Mouse (Mus musculus): ENCODE measurements around the gene Chd6. TPM values are rescaled to one million over a fixed set of nuclear protein-coding genes. Genes with fewer than 3 reads are reported as not detected.

The Chd6 gene
- total RNA-seq, 2 experiments from 2014 or later, result 34.6 to 48.6 TPM

DNA sequence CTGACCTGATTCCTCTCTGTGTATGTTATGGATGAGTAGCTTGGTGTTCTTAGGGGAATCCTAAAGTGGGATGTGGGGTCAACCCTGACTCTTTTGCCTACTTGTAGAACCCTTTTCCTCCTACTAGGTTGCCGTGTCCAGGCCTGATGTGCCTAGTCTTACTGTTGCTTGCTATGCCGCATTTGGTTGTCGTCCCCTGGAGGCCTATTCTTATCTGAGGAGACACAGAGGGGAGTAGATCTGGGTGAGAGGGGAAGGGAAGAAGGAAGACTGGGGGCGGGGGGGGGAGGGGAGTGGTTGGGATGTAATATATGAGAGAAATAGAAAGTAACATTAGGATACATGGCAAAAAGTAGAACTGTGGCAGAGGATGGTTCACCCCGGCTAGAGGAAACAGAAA lies 33.3 kb downstream of the Chd6 start:
- no peak for DNase-seq

DNA sequence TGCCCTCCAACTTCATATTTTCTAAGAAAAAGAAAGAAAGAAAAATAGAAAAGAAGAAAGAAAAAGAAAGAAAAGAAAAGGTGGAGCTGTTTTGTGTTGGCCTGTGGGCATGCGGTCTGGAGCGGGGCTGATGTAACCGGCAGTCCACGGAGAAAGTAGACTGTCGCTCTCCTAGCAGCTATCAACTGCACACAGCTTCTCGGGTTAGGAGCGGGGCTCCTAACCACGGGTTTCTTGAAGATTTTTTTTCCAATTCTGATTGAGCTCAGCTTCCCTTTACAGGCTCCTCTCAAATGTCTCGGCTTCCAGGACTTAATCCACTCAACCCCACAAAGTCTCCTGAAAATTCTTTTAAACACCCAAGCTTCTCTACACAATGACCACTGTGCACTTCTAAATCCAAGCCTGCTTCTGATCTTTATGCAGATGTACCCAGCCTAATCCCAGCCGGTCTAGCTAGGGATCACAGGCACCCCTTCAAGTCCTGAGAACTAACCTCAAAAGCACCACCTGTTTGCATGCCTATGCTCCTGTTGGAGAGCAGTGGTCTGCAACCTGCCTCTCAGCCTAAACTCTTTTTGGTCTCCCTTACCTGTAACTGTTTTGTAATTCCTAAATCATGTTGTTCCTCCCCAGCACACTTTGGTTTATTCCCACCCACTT lies 42.6 kb downstream of the Chd6 start:
- no peak for DNase-seq

DNA sequence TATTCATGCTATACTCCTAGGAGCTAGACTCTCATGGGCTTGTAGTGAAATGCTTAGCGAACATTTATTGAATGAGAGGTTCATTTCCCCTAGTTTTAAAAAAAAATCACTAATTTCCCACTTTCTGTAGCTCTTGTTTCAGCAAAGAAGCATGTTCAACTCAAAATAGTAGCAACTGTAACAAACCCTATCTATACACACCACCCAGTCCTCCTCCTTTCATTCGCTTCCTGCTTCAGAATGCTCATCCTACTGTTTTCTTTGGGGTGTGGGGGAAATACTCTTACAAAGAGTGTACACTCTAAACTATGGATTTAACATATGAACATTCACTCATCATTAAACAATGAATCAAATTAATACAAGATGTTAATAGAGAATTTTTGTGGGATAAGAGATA lies 43.3 kb downstream of the Chd6 start:
- DNase-seq, result no peak

DNA sequence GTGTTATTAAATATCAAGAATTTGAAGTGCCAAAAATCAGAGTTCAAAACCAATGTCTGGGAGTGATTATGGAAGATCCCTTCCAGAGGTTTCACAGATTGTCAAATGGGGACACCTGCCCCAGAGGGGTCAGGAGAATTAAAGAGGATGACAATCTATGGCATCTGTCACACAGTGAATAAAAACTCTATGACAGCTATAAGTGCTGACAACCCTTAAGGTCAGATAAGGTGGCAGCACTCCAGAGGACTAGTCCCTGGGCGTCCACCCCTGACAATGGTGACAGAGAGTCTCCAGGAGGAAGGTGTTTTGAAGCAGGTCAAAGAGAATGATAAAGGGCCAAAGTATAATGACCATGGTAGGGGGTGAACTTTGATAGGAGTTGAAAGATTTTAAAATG lies 44.0 kb downstream of the Chd6 start:
- DNase-seq, result no peak

DNA sequence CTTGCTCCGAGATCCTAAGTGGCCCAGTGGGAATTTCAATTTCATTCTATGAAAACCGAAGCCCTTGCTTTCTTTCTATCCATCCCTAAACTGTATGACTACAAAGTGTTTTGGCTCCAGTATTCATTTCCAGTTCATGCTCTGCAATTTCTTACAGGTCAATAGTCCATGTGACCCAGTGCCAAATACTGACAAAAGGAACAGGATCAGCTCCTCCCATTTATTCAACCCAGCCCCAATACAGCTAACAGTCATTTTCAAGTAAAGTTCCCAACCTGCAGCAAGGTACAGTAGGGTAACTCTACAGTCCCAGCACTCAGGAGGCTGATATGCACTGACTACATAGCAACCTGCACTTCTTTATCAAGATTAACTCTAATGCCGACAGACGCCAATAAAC lies 50.0 kb downstream of the Chd6 start:
- no peak for DNase-seq

DNA sequence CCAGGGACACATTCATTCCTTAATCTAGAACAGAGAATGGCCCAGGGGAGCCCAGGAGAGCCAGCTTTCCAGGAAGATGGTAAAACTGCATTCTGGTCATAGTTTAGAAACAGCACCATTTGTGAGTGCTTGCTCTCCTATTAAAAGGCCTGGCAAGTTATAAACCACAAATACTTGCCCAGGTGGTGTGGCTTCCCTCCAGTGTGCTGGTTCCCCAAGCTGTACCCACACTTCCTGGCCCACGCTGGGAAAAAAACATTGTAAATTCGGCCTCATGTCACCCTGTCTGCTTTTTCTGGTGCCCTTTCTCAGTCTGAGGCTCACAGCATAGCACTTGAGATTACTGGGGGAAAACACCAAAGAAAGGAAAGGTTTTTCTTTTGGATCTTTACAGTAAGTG lies 55.1 kb downstream of the Chd6 start:
- no peak for DNase-seq

DNA sequence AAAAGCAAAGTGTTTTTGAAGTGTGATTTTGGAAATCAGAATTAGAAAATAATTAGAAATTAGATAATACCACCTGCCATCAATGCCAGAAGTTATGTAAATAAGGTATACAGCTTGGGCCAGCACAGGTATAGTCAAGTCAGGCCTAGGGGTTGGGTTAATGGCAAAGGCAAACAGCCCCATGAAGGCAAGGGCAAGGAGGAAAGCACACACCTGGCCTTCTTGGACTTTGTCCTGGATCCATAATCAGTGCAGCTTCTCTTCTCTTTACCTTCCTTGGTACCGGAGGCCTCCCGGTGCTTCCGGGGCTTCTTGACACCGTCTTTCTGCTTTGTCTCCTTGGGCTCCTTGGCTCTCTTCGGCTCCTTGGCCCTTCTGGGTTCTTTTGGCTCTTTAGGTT lies 56.7 kb downstream of the Chd6 start:
- DNase-seq, result no peak

DNA sequence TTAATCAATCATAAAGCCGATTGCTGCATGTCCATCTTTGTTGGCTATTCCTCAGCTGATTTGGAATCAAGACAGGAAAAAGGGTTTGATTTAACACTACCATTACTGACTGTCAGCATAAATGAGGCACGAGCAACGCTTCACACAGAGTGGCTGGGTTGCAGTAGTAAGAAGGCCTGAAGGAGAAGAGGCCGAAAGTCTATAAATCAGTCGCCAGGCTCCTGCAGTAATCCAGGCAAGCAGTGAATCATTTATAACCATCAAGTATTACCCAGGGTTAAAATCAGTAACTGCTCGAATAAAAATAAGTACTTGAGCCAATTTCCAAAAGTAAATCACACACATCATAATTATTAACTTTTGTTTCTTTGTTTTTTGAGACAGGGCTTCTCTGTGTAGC lies 59.4 kb downstream of the Chd6 start:
- no peak for DNase-seq

DNA sequence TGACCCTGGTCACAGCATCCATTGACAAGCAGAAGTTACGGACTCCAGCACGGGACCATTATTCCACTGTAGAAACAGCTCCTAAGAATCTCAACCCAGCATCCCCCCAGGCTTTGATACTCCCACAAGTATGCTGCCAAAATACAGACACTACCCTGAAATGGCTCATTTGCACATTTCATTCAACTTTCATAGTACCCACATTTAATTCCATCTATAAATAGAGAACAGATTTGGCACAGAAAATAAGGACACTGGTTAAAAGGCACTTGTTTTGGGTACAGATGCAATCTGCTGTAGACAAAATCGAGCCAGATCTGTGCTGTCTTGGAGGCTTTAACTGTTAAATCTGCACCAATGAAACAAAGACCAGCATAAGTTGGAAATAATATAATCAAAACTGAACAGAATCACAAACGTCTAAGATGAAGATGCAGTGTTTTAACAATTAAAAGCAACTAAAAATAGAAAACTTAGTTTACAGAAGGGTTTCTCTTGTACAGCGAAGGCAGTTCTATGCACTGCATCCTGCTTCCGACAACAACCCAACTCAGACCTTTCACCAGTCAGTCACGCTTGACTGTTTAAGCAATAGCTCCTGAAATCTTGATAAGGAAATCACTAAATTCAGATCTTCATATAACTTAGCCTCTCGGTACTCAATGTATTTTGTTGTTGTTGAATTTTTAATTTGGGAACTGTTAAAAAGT lies 64.2 kb downstream of the Chd6 start:
- DNase-seq, result no peak

DNA sequence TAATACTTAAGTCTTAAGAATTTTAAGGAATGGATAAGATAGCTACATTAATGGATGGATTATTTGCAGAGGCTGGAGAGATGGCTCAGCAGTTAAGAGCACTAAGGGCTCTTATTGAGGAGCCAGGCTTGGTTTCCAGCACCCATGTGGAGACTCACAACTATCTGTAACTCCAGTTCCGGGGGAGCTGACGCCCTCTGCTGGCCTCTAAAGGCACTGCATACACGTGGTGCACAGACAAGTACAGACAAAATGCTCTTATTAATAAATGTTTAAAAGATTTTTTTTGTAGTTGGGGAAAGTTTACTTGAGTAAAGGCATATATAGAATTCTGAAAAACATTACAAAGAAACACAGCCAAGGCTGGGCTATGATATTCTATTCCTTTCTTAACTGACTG lies 66.0 kb downstream of the Chd6 start:
- DNase-seq, result no peak

DNA sequence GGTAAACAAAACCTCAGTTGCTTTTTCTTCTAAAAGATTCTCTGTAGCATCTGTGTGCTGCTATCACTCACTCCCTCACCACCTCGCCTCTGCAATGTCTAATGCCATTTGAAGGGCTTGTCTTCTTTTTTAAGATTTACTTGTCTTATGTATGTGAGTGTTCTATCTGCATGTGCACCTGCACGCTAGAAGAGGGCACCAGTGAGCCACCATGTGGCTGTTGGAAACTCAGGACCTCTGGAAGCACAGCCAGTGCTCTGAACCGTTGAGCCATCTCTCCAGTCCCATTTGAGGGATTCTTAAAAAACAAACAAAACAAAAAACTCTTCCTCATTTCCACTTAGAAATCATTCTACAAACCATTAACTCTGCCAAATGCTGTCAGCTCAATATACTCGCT lies 68.1 kb downstream of the Chd6 start:
- no peak for DNase-seq

DNA sequence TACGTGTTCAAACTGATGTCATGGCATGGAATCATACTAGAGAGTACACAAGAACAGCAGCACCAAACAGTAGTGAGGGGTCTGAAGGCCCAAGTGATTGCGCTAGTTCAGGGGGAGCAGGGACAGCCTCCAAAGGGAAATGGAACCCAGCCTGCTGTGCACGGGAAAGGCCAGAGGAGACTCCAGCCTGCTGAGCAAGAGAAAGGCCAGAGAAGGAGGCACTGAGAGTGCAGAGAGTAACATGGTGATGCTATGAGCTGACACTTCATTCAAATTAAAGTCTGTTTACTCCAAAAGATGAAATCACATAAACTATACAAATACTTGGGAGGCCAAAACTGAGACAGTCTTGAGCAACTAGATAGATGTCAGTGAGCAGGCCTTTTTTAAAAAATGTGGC lies 71.1 kb downstream of the Chd6 start:
- DNase-seq, result no peak

DNA sequence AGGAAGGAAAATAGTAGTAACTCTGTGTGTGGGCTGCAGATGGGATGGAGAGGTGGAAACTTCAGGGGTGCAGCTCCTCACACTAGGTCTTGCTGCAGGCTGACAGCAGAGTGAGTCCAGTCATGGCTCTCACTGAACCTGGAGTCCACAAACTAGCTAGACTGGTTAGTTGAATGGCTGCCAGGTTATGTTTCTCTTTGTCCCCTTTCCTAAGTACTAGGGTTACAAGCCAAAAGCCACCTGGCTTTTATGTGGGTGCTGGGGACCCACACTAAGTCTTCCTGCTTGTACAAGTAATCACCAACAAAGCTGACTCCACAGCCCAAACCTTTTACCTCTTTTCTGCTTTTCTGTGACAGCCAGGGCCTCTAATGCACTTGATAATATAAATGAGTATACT lies 75.7 kb downstream of the Chd6 start:
- DNase-seq, result no peak

DNA sequence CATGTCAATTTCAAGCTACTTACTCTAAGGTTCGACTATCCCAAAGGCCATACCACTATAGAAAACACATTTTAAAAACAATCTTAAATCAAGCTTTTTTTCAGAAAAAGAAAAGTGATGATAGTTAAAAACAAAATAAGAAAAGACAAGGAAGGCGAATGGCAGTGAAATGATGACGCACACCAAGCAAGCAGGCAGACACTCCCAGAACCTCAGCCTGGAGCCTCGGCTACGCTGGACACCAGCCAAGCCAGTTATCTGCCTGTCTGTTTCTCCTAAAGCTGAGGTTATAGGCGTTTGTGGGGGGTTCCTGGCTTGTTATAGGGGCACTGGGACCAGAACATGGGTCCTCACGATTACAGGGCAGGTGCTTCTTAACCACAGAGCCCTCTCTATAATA lies 76.5 kb downstream of the Chd6 start:
- peak; percentile 60 for DNase-seq

DNA sequence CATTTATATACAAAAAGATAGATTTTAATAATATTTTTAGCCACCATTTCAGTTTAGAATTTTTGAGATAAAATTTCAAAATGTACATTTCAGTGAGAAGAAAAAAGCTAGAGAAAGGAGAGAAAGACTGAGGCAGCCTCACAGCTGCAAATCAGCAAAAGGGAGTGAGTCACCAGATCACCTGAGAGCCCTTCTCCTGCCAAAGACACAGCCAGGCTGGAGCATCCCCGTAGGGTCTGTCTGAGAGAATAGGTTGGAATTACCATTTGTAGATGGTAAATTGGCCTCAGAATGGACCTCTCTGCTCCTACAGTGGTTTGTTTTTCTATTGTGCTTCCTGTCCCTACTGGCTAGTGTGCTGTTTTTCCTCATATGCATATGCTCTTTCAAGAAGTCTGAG lies 84.3 kb downstream of the Chd6 start:
- DNase-seq, result no peak

DNA sequence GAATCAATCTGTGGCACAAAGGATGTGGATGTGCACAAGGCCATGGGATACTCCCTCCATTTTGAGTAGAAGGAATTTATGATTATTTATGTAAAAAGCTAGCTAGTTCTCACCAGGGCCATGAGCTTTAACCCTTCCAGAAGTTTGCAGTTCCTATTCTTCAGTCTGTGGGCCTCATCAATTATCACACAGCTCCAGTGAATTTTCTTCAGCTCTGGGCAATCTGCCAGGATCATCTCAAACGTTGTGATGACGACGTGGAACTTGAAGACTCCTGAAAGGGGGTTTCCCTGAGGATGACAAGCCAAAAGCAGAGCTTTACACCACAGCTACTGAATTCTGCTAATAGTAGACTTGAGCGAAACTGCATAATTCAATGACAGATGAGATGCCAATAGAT lies 91.0 kb downstream of the Chd6 start:
- DNase-seq, result peak; percentile 18

DNA sequence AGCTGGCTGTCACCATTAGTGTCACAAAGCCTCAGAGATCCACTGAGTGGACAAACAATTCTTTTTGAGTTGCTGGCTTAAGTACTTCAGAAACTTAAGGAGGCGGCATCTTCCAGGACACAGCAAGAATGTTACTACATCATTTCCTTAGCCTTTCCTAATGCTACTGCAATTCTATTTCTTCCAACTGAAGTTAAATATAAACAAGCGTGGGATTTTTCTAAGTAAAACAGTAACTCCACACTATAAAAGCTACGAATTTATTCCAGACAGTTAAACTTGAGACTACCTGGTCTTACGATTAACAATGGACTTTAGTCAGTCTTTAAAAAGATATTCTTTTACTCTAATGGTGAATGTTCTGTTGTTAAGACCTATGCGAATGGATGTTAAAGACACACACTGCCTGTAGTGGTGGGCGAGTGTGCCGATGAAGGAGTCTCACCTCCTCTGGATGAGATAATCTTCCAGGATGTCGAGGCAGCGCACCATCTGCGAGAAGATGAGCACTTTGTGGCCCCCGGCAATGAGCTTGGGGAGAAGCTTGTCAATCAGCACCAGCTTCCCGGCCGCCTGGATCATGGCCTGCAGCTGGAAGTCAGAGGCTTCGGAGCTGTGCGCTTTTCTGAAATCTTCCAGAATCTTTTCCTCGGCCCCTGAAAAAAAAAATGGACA lies 96.2 kb downstream of the Chd6 start:
- DNase-seq, result no peak

DNA sequence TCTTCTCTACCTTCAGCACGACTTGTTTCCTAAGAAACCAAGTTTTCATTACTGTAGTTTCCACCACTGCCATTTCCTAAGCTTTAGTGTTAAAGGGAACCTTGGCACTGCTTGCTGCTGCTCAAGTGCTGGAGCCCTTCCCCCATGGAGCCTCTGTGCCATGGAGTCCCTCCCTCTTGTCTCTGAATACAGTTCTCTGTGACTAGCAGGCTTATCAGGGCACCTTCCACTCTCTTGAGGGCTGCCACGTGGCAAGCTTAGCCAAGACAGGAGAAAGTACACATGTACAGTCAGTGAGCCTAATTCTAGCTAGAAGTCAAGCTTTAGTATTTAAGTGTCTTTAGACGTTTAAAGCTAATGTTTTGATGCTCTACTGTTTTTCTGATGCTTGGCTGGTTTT lies 104.5 kb downstream of the Chd6 start:
- DNase-seq, result peak; percentile 43

DNA sequence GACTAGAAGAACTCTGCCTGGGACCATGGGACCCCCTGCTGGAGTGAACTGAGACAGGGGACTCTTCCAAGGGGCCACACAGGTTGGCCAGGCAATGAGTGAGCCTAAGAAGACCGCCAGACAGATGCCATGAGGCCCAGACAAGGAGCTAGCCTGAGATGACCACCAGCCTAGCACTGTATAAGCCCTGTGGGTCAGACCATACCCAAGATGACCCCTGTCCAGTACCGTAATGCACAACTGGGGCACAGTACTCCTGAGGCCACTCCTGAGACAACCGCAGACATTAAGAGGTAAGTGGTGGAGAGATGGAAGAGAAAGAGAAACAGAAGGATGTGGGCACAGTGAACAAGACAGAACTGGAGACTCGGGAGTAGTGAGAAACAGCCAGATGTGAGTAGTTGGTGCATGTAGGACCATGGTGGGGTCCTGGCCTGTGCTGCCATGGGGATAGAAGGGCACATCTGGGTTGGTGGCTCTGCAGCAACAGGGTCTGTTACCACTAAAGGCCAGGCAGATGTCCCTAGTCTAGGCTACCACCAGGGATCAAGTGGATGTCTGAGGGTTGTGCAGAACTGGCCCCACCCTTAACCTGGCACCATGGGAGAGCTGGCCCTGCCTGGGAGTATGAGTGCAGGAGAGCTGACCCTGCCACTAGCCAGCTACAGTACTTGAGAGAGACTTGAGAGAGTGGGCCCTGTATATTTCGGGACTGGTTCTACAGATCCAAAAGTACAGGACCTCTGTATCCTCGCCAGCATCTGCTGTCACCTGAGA lies 111.7 kb downstream of the Chd6 start:
- no peak for DNase-seq

DNA sequence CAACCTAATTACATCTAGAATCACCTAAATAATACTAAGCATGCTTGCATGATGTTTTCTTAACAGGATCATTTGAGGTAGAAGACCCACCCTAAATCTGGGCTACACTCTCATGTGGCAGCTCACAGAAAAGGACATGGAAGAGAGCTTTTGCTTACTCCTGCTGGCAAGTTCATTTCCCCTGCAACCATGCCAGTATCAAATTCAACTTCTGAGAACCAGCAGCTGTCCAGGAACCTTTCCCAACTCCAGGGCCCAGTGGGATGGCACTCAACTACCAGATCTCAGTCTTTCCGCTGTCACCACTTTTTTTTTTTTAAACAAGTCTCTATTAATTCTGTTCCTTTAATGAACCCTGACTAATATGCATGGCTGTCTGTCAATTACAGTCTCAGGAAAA lies 114.7 kb downstream of the Chd6 start:
- peak; percentile 27 for DNase-seq

DNA sequence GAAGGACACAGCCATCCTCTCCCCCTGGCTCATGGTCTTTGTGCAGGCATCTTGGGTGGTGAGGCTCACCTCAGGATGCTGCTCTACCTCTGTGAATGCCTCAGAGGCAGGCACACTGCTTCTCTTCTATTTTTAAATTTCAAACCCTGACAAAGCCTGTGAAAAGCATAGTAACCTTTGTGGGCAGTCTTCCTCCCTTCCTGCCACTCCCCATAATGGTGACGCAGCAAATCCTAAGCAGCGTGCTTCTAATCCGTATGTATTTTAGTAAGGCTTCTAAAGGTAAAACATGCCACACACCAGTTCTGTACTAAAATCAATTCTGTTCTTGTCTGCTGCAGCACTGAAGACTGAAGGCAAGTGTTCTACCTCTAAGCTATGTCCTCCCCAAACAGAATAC lies 116.4 kb downstream of the Chd6 start:
- no peak for DNase-seq

DNA sequence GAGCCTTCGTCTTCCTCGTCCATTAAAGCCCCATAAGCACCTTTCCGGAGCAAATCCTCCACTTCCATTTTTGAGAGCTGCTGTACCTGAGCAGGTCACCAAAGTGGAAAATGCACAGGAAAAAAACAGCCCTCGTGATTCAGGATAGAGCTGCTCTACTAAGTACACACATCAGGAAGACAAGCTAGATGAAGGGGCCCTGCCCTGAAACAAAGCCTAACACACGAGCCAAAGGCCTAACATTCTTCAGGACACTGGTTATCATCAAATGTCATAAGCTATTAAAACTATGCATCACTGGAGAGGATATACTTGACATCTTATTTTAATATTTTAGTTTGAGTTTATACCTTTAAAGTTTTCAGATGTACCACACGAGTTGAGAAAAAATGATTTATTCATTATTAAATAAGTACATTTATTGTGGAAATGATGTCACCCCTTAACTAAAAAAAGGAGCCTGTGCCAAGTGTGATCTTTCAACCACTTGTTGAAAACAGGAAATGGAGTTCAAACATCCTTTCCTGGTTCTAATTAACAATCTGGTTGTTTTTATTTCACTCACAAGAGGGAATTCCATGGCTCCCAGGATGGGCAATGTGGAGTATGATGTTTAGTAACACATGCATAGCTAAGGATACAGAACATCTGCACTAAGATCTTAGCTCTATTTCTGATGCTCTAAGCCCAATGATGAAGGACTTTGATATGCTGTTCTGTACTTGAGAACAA lies 118.4 kb downstream of the Chd6 start:
- DNase-seq, result no peak

Measured in adrenal gland, postnatal 10 days (tissue).